Comparison of ENCODE assay signal across 11 mouse cellular contexts in the genomic region with DNA sequence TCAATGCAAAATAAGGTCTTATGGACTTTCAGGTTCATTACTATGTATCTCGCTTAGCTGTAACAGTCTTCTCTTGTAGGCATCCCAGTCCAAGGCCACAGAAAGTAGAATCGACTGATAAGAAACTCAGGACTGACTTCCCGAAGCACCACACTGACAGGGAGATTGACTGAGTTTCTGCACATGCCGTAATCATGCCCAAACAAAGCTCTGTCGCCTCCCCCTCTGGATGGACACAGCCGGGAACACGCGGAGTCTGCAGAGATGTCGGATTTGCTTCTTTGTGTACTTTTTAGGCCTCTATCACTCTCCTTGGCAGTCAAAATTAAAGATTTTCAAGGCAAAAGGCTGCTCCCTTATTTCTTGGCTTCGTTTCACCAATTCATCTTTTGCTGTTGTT. TPM values are rescaled to one million over a fixed set of nuclear protein-coding genes. Genes with fewer than 3 reads are reported as not detected.
DNase-seq lines count a peak whose midpoint lies in the region; ATAC-seq lines count a peak whose summit lies in the region.
"Had no signal": no experiment of that assay in that cellular context is flagged by ENCODE, and none has a peak within 500 bp of the region (broad histone marks: within the 10 kb centered on the region; RNA-seq: fewer than 3 reads in every experiment).

No protein-coding gene starts in this region.

- peaks cover 18% of the 10 kb centered on the region for H3K4me1 ChIP-seq in forebrain, embryonic 15.5 days
- peaks cover 10% of the 10 kb centered on the region for H3K4me1 ChIP-seq in forebrain, embryonic 10.5 days
- H3K4me1 ChIP-seq in midbrain, embryonic 12.5 days, result peaks cover 2% of the 10 kb centered on the region
- H3K4me1 ChIP-seq in midbrain, embryonic 11.5 days (ENCODE audit: control insufficient read depth, insufficient read depth, low read length), result no peaks in the 10 kb centered on the region; the same call in 1 of the 2 replicates
- no peaks in the 10 kb centered on the region for H3K4me1 ChIP-seq in hindbrain, embryonic 11.5 days (replicated peaks; ENCODE audit: control insufficient read depth, insufficient read depth, low read length)
- H3K4me1 ChIP-seq in stomach, embryonic 15.5 days, result no peaks in the 10 kb centered on the region

- ATAC-seq in forebrain, embryonic 15.5 days (replicated peaks), result 0 out of 2 replicates have a peak, but pooled peaks have one; percentile 4
- no peak for ATAC-seq in midbrain, embryonic 12.5 days (ENCODE audit: low FRiP score, low read depth)
- no peak for ATAC-seq in midbrain, embryonic 11.5 days (ENCODE audit: low FRiP score)
- ATAC-seq in hindbrain, embryonic 11.5 days (ENCODE audit: low FRiP score), result no peak
- ATAC-seq in stomach, embryonic 15.5 days (ENCODE audit: insufficient read depth, low FRiP score, low read depth), result no peak

- H3K36me3 ChIP-seq in forebrain, embryonic 15.5 days, result no peaks in the 10 kb centered on the region
- peaks cover 62% of the 10 kb centered on the region for H3K36me3 ChIP-seq in forebrain, embryonic 10.5 days (replicated peaks)
- H3K36me3 ChIP-seq in midbrain, embryonic 12.5 days, result peaks cover 25% of the 10 kb centered on the region
- peaks cover 5% of the 10 kb centered on the region; the same call in 1 of the 2 replicates for H3K36me3 ChIP-seq in midbrain, embryonic 11.5 days (ENCODE audit: control insufficient read depth, insufficient read depth, low read length)
- no peaks in the 10 kb centered on the region for H3K36me3 ChIP-seq in hindbrain, embryonic 11.5 days (ENCODE audit: control insufficient read depth, insufficient read depth, low read length)
- no peaks in the 10 kb centered on the region for H3K36me3 ChIP-seq in stomach, embryonic 15.5 days

- H3K4me2 ChIP-seq in forebrain, embryonic 15.5 days (replicated peaks), result no peak overlapping the region
- H3K4me2 ChIP-seq in midbrain, embryonic 12.5 days (replicated peaks), result no peak overlapping the region
- H3K4me2 ChIP-seq in midbrain, embryonic 11.5 days, result no peak overlapping the region
- H3K4me2 ChIP-seq in hindbrain, embryonic 11.5 days (replicated peaks; ENCODE audit: low read depth, low read length), result no peak overlapping the region
- peak overlapping the region; percentile 8; the same call in 1 of the 2 replicates for H3K4me2 ChIP-seq in stomach, embryonic 15.5 days

- no peaks in the 10 kb centered on the region for H3K9me3 ChIP-seq in forebrain, embryonic 15.5 days
- H3K9me3 ChIP-seq in forebrain, embryonic 10.5 days, result peaks cover 14% of the 10 kb centered on the region
- H3K9me3 ChIP-seq in midbrain, embryonic 12.5 days, result 0 out of 2 replicates have a peak, but pooled peaks cover 8% of the 10 kb centered on the region
- H3K9me3 ChIP-seq in midbrain, embryonic 11.5 days (ENCODE audit: control insufficient read depth, low read length), result peaks cover 3% of the 10 kb centered on the region; the same call in 1 of the 2 replicates
- H3K9me3 ChIP-seq in hindbrain, embryonic 11.5 days (ENCODE audit: control insufficient read depth, low read length), result no peaks in the 10 kb centered on the region
- no peaks in the 10 kb centered on the region for H3K9me3 ChIP-seq in stomach, embryonic 15.5 days

- no peak overlapping the region for H3K9ac ChIP-seq in forebrain, embryonic 15.5 days (replicated peaks)
- H3K9ac ChIP-seq in midbrain, embryonic 12.5 days (replicated peaks), result no peak overlapping the region
- no peak overlapping the region for H3K9ac ChIP-seq in midbrain, embryonic 11.5 days (ENCODE audit: low read length)
- no peak overlapping the region for H3K9ac ChIP-seq in hindbrain, embryonic 11.5 days (ENCODE audit: low read depth, low read length)
- no peak overlapping the region for H3K9ac ChIP-seq in stomach, embryonic 15.5 days

- H3K27ac ChIP-seq in forebrain, embryonic 15.5 days (replicated peaks), result peak overlapping the region; percentile 70
- no peak overlapping the region for H3K27ac ChIP-seq in forebrain, embryonic 10.5 days
- H3K27ac ChIP-seq in midbrain, embryonic 12.5 days (replicated peaks), result peak overlapping the region; percentile 50
- no peak overlapping the region for H3K27ac ChIP-seq in midbrain, embryonic 11.5 days (ENCODE audit: low read depth, low read length)
- peak overlapping the region; percentile 4; the same call in 1 of the 2 replicates for H3K27ac ChIP-seq in hindbrain, embryonic 11.5 days (ENCODE audit: low read depth, low read length)
- peak overlapping the region; percentile 2; the same call in 1 of the 2 replicates for H3K27ac ChIP-seq in stomach, embryonic 15.5 days
- H3K27ac ChIP-seq: left cerebral cortex, adult 2 months had no signal

- WGBS in forebrain, embryonic 15.5 days, result 88% methylated on average over 10 of the region's 10 CpGs
- 90% methylated on average over 10 of the region's 10 CpGs for WGBS in forebrain, embryonic 10.5 days
- 89% methylated on average over 10 of the region's 10 CpGs for WGBS in midbrain, embryonic 12.5 days
- 92% methylated on average over 10 of the region's 10 CpGs for WGBS in midbrain, embryonic 11.5 days
- 84% methylated on average over 10 of the region's 10 CpGs for WGBS in hindbrain, embryonic 11.5 days
- 50% methylated on average over 10 of the region's 10 CpGs for WGBS in stomach, embryonic 15.5 days

- H3K27me3 ChIP-seq in forebrain, embryonic 15.5 days, result no peaks in the 10 kb centered on the region
- no peaks in the 10 kb centered on the region for H3K27me3 ChIP-seq in forebrain, embryonic 10.5 days (ENCODE audit: poor library complexity, severe bottlenecking)
- H3K27me3 ChIP-seq in midbrain, embryonic 12.5 days, result no peaks in the 10 kb centered on the region
- no peaks in the 10 kb centered on the region for H3K27me3 ChIP-seq in midbrain, embryonic 11.5 days (ENCODE audit: control insufficient read depth, insufficient read depth, low read length)
- H3K27me3 ChIP-seq in hindbrain, embryonic 11.5 days (ENCODE audit: control insufficient read depth, insufficient read depth, low read length), result no peaks in the 10 kb centered on the region
- H3K27me3 ChIP-seq in stomach, embryonic 15.5 days (replicated peaks), result no peaks in the 10 kb centered on the region

- no peak for DNase-seq in forebrain, embryonic 10.5 days (ENCODE audit: extremely low spot score, low spot score)
- DNase-seq in midbrain, embryonic 11.5 days (ENCODE audit: low spot score, missing footprints), result no peak
- no peak for DNase-seq in hindbrain, embryonic 11.5 days (ENCODE audit: low spot score)
- DNase-seq in frontal cortex, postnatal 25 days (ENCODE audit: low spot score in 2 of 2), result no peak
- no peak for DNase-seq in kidney, postnatal 14 days
- DNase-seq: B cell, adult 2 months; cerebellum, postnatal 14 days had no signal

- no peak overlapping the region for H3K4me3 ChIP-seq in forebrain, embryonic 15.5 days
- H3K4me3 ChIP-seq in forebrain, embryonic 10.5 days, result no peak overlapping the region
- H3K4me3 ChIP-seq in midbrain, embryonic 12.5 days, result no peak overlapping the region
- H3K4me3 ChIP-seq in midbrain, embryonic 11.5 days (ENCODE audit: low read depth, low read length), result no peak overlapping the region
- H3K4me3 ChIP-seq in hindbrain, embryonic 11.5 days (ENCODE audit: low read depth, low read length), result no peak overlapping the region
- H3K4me3 ChIP-seq in stomach, embryonic 15.5 days (replicated peaks), result no peak overlapping the region
- H3K4me3 ChIP-seq: left cerebral cortex, adult 2 months had no signal

RNA-seq across cellular contexts. Expression of gene Kif21a, which starts 20.8 kb away (rescaled TPM):
- polyA plus RNA-seq in forebrain, embryonic 15.5 days (2015; fragmentation: Nextera tagmentation; extraction: Ambion mirVana), result 52.3 and 54.2 TPM in 2 replicates
- 26.7 and 26.8 TPM in 2 replicates for polyA plus RNA-seq in forebrain, embryonic 10.5 days (2016; fragmentation: Nextera tagmentation; extraction: Ambion mirVana)
- 60.3 and 69.7 TPM in 2 replicates for polyA plus RNA-seq in midbrain, embryonic 12.5 days (2016; fragmentation: Nextera tagmentation; extraction: Ambion mirVana)
- polyA plus RNA-seq in midbrain, embryonic 11.5 days (2014; fragmentation: Nextera tagmentation; extraction: Ambion mirVana), result 77.0 and 77.3 TPM in 2 replicates
- 51.6 and 56.3 TPM in 2 replicates for polyA plus RNA-seq in hindbrain, embryonic 11.5 days (2014; fragmentation: Nextera tagmentation; extraction: Ambion mirVana)
- polyA plus RNA-seq in stomach, embryonic 15.5 days (2015; fragmentation: Nextera tagmentation; extraction: Ambion mirVana), result 16.3 and 18.3 TPM in 2 replicates

Comparison
In these comparisons a context has a peak if more than half of its experiments do, and no peak if none do; other contexts are left out.
1. H3K27ac ChIP-seq: peak in forebrain, embryonic 15.5 days (single experiment), midbrain, embryonic 12.5 days (single experiment), hindbrain, embryonic 11.5 days (single experiment) and stomach, embryonic 15.5 days (single experiment); none in forebrain, embryonic 10.5 days (single experiment) and midbrain, embryonic 11.5 days (single experiment).